Mouse (Mus musculus): ENCODE results near the gene Rap1a. TPM values are rescaled to one million over a fixed set of nuclear protein-coding genes. Genes with fewer than 3 reads are reported as not detected.

The Rap1a gene
- total RNA-seq, 4 experiments from 2014 or later, result 80.2 to 101 (median 89.7) TPM

DNA sequence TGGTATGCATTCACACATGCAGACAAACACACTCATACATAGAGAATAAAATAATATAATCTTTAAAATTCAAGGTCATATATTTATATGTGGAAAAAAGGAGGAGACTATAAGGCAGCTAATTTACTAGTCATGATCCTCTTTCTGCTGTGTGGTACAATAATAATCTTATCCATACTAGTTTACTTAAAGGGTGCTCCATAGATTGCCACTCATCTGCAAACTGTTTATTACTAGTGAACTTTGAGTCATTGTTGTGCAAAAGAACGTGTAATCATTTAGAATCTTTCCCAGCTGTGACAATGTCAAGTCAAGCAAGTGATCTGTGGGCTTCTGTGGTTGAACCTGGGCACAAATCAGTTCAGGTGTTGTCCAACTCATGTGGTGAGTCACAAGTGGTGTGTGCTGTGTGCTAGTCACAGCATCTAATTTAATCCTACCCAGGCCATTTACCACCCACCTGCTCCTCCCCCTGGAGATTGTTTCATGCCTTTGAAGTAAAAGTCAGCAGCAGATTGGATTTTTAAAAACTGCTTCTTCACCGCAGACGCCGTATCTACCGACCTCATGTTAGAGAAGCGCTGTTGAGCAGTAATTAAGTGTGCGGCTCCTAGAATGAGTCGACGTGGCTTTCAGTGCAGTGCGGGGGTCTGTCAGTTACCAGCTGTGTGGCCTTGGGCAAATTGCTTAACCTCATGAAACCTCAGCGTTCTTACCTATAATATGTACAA, 5.5 kb upstream of the Rap1a start:
- no peak for DNase-seq (ENCODE audit: low spot score in 2 of 2)

DNA sequence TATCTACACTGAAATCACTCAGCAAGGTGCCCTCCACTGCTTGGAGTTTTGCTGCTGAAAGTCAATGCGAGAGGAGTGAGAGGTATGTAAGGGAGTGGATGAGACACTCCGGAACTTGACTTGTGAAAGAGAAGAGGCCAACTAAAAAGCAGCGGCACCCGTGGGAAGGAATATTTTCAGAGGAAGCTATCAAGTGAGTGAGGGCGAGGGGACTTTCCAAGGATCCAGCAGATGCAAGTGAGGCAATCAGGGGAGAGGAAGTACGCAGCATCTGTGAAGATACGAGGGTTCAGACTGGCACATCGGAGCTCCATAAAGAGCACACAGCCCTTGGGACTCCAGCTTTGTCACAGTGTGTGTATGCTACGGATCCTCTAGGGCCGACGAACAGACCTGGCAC, 2.5 kb upstream of the Rap1a start:
- DNase-seq (ENCODE audit: low spot score in 2 of 2), result no peak

DNA sequence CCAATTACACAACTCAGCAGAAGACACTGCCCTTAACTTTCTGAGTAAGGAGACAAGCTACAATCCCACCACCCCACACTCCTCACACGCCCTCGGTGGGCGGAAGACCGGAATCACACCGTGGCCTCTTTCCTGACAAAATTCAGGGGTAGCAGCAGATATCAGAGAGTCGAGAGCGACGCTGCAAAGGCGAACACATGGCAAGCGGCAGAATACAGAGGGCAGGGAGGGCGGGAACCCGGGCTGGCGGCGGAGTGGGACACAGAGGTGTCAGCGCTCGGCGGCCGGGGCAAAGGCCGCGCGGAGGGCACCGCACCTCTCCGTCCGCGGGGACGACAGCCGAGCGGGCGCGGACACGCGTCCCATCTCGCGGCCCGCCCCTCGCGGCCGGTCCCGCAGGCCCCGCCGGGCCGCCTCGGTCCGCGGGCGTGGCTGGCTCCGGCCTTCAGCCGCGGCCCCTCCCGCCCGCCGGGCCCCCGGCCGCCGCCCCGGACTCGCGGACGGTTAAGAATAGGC, 403 bp downstream of the Rap1a start:
- DNase-seq (ENCODE audit: low spot score in 2 of 2), result no peak

DNA sequence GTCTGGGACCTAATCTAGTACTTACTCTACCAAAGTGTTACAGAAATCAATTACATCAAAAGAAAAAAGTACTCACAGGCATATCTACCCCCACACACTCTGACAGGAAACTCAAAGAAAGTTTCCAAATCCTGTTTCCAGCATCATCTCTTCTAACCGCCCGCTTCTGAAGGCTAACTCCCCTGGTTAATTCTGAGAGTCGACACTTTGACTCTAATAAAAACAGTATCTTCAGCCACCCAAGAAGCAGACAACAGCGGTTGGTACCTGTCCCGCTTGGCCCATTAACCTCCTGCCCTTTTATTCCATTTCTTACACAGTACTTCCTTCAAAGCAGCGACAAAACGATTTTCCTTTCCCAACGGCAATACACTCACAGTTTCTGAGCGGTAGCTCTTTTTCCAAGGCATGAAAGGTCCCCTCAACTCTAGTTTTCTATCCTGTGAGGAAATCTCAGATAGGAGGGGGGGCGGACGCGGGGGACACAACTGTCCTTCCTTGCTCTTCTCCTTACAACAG, 921 bp downstream of the Rap1a start:
- DNase-seq (ENCODE audit: low spot score in 2 of 2), result no peak

DNA sequence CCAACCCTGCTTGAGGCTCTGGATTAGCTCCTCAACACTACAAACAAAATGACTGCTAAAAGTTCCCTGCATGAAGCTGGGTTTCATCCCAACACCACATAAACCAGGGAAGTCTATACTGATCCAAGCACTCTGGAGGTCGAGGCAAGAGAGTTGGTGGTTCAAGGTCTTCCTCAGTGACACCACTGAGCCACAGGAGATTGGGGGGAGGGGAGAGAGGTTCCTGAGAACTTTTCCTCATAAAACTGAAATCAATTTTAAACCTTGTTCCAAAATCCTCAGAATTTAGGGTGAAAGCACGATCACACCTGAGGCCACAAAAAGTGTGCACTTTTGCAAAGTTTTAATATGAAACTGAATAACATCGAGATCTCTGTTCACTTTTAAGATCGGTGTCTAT, 1.8 kb downstream of the Rap1a start:
- DNase-seq (ENCODE audit: low spot score in 2 of 2), result no peak

DNA sequence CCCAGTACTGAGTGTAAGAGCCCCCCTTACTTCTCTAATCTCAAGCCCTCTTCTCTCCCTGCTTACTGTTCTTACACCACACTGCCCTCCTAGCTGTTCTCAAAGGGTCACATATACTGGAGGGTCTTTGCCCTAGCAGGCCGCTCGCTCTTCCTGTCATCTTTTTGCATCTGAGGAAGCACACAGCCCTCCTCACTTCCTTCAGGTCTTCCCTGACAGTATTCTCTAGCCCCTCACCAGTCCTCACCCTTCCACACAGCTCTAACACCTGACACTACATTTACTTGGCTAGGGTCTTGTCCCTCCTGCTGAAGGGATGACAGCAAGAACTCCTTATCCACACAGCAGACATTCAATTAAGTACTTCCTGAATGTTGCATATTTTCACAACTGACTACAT, 2.4 kb downstream of the Rap1a start:
- DNase-seq (ENCODE audit: low spot score in 2 of 2), result no peak

DNA sequence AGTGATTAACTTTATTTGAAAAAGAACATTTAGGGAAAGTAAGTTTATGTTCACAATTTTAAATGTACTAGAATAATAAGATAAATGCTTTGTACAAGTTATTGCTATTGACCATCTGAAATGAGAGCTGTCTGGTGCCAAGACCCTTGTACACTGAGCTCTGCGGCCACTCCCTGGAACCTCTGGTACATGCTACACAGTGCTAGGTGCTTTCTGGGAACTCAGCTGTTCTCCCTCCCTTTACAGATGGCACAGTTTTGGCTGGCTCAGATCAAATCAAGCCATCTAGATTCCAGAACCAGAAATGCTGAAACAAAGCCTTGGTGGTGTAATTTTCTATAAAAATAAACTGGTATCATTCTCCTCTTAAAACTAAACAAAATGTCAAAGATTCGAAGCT, 3.7 kb downstream of the Rap1a start:
- DNase-seq (ENCODE audit: low spot score in 2 of 2), result no peak

DNA sequence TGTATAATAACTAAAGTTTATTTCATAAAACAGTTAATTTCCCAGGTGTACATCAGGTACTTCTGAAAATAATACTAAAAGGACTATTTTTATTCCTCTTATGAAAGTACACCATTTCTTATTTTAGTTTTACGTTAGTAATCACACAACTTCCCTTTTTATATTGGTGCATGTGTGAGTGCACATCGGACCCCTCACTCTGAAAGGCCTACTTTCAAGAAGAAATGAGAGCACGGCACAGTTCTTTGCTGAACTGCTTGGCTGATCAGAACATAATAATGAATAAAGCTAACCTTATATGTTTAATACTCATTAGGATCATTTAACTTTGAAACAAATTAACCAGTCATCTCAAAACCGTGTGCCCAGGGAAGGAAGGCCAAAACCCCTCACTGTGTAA, 4.4 kb downstream of the Rap1a start:
- DNase-seq (ENCODE audit: low spot score in 2 of 2), result no peak

DNA sequence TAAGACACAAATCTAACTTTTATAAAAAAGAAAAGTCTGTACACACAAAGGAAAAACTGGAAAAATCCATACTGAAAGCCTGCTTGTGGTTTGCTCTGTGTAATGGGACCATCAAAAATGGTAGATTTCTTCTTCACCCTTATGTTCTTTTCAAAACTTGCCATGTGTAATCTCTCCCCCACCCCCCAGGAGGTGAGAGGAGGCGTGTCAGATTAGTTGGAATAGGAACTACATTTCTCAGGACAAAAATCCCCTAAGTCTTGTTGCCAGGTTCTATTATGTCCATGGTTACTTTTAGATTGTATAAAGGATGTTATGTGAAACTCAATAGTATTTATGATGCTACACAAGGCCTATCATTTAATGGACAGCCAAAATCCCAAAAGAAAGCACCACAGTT, 6.8 kb downstream of the Rap1a start:
- DNase-seq (ENCODE audit: low spot score in 2 of 2), result no peak

DNA sequence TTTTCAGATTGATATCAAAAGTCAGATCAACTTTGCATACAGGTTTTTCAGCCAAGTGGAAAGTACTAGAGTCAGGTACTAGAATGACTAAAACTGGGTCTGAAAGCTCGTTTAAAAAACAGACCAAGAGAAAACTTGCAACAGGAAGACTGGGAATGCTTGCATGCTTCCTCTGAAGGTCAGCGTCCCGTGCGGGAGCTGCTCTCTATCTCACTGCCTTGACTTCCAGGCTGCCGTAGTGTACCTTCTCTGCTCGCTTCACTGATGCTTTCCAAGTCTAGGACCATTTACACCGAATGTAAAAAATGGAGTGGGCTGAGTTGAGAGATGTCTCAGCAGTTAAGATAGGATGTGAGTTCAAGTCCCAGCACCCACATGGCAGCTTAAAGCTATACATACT, 8.8 kb downstream of the Rap1a start:
- DNase-seq (ENCODE audit: low spot score in 2 of 2), result no peak

DNA sequence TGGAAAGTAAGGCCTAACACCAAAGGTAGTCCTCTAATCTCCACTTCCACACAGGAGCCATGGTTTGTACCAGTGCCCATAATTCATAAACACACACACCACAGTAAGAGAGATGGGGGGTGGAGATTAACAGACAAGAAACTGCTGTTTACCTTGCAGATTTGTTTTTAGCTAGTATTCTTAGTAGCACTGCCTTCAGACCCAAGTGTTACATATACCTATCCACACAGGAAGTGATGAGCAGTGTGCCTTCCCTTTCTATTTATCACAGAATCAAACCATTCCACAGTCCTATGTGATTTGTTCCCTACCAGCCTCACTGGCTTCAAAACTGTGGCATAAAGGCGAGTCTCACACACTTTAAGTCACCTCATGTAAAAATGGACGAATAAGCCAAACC, 10.0 kb downstream of the Rap1a start:
- no peak for DNase-seq (ENCODE audit: low spot score in 2 of 2)

DNA sequence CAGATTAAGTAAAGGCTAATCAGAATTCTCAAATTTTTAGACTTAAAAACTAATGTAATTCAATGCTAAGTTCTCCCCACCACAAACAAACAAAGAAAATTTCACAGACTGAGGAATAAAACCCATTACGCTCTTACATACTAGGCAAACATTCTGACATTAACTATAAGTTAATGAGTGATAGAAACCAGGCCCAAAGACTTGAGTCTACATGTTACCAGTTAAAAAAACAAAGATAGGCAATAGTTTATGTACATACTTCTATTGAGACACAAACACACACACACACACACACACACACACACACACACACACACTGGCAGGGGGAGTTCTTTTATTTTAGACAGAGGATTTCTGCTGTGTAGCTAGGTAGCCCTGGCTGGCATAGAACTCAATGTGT, 10.8 kb downstream of the Rap1a start:
- DNase-seq (ENCODE audit: low spot score in 2 of 2), result no peak

DNA sequence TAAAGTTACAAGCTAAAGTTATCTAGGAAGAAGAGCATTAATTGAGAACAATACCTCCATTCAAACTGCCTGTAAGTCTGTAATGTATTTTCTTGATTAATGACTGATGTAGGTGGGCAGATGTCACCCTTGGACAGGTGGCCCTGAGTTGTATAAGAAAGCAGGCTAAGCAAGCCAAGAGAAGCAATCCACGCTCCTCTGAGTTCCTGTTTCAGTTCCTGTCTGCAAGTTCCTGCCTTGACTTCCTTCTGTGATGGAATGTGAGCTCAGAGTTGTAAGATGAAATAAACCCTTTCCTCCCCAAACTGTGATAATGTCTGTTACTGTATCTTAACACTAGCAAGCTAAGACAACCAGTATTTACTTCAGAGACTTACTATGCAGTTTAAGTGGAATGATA, 11.4 kb downstream of the Rap1a start:
- no peak for DNase-seq (ENCODE audit: low spot score in 2 of 2)

DNA sequence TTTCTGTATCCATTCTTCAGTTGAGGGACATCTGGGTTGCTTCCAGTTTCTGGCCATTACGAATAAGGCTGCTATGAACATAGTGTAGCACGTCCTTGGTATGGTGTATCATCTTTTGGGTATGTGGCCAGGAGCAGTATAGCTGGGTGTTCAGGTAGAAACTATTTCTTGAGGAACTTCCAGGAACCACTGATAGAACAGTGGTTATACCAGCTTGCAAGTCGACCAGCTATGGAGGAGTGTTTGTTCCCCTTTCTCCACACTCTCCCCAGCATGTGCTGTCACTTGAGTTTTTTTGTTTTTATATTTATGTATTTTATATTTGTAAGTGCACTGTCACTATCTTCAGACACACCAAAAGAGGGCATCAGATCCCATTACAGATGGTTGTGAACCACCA, 13.8 kb downstream of the Rap1a start:
- DNase-seq (ENCODE audit: low spot score in 2 of 2), result no peak

DNA sequence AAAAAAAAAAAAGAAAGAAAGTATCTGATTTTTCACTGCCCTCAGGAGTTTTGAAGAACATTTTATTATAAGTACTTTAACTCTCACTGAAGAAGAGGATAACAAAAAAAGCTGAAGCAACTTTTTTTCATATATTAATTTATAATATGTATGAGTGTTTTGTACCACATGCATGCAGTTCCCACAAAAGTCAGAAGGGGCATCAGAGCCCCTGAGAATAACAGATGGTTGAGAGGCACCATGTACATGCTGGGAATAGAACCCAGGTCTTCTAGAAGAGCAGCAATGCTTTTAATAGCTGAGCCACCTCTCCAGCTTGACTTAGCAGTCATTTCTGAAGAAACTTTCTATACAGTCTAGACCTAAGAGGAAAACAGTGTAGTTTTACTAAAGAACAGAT, 15.3 kb downstream of the Rap1a start:
- DNase-seq (ENCODE audit: low spot score in 2 of 2), result no peak

DNA sequence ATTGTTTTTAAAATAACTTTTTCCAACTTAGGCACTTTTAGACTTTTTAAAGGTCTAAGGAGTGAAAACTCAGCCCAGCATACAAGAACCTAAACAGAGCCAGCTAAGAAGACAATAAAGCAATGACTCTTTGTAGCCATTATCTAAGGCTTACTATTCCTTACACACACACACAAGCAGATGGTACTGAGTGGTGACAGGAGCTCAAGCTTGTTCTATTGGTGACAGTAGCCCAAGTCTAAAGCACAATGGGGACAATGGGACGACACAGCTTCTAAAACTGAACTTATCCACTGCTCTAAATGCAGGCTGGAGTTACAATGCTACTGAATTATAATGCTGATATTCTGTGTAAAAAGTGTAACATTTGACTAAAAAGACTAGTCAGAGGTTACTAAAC, 17.3 kb downstream of the Rap1a start:
- no peak for DNase-seq (ENCODE audit: low spot score in 2 of 2)

DNA sequence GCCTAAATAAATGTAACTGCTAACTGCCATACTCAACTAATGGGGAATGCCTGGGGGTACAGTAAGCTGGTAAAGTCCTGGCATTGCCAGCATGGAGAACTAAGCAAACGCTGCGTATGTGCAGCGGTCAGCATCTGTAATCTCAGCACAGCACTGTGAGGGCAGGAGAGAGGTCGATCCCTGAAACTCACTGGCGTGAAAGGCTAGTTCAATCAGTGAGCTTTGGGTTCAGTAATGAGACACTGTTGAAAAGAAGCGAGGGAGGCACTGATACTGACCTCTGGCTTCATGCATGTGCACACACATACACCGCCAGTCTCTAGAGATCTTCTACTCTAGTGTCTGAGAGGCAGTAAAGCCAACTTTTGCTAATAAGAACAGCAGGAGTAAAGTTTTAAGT, 18.7 kb downstream of the Rap1a start:
- no peak for DNase-seq (ENCODE audit: low spot score in 2 of 2)

DNA sequence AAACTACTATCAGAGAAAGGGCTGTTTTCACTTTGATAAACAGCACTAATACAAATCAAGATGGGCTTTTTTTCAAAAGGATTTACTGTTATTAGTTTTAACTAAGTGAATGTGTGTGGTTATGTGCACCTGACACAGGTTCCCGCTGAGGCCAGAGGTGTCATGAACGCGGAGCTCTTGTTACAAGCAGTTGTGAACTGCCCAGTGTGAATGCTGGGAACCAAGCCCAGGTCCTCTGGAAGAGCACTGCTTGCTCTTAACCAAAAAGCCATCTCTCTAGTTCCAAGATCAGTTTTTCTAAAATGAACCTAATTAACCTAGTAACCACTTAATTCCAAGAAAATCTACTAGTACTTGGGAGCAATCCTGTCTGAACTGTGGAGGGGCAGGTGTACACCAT, 23.1 kb downstream of the Rap1a start:
- DNase-seq (ENCODE audit: low spot score in 2 of 2), result no peak

DNA sequence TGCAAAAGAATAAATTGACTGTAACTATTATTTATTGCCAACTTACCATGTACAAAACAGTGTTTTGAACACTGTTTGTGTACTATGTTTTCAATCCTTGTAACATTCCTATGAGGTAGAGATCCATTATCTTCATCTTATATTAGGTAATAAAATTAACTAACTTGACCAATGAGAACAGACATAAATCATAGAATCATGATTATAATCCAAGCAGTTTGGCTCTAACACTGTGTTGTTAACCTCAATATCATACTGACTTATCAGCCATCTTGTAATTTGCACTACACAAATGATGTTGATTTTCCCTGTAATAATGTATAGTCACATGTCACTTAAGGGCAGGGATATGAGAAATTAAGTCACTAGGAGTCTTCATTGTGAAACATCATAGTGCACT, 26.6 kb downstream of the Rap1a start:
- no peak for DNase-seq (ENCODE audit: low spot score in 2 of 2)

DNA sequence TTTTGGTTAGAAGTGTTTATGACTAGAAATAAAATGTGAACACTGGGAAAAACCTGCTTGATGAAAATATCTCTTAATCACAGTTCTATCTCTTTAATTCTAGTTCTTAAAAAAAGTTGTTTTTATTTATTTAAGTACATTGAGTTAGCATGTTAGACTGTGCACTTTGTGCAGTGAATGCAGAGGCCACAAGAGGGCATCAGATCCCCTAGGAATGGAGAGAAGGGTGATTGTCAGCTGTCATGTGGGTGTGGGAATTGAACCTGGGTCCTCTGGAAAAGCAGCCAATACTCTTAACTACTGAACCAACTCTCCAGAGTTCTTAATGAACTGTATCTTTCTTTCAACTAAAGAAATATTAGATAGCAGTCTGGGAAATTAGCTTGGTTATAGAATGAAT, 29.6 kb downstream of the Rap1a start:
- no peak for DNase-seq (ENCODE audit: low spot score in 2 of 2)

DNA sequence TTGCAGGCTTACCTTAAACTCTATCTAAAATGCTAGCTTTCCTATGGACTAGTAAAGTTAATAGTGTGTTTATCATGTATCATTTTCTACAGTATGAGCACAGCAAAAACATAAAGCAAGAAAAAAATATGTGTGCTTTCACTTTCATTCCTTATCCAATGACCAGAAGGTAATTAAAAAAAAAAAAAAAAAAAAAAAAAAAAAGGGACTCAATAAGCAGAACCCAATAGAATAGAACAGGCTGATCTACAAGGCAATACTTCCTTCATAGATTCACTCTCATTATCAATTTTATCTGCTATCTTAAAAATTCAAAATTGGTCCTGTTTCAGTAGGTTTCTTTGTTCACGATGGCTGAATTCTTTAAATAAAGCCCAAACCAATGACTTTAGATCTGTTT, 30.3 kb downstream of the Rap1a start:
- no peak for DNase-seq (ENCODE audit: low spot score in 2 of 2)

DNA sequence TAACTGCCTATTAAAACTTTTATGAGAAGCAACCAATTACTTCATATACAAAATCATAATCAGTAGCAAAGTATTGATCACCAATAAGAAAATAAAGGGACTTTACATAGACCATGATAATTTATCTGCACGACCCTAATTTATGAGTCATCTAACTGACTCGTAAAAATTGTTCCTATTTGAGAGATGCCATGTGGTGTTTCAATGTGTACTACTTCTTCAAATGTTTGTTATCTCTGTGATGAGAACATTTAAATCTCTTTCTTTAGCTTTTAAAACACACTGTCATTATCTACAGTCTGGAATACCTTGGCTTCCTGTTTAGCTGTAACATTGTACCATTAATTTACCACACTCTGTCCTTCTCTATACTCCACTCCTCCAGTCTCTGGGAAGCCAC, 31.8 kb downstream of the Rap1a start:
- DNase-seq (ENCODE audit: low spot score in 2 of 2), result no peak

DNA sequence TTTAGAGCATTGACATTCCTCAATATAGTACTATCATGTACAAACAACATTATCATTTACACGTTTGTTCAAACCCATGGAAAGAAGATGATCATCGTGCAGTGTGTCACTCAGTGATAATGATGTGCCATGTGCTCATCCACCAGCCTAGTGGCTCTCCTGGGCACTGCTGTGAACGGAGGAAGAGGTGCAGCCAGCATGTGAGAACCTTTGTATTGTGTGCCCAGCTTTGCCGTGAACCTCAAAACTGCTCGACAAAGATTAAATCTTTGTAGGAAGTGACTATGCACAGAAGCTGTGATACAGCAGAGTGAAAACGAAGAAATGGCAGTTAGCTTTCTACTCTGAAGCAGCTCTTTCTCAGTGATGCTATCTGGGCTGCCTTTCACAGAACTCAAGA, 32.6 kb downstream of the Rap1a start:
- DNase-seq (ENCODE audit: low spot score in 2 of 2), result no peak
